Mouse (Mus musculus) lung, adult 2 months (tissue): ENCODE measurements around the gene Mboat2.

Experiments
- CTCF ChIP-seq: fragments of 200-500 bp; IDR thresholded peaks from 2 replicates; pipeline ENCODE4 v1.5.1; 2011; ENCODE audit warnings: mild to moderate bottlenecking, low read length, control low read depth; ENCODE audit not compliant: insufficient read depth
- POLR2A ChIP-seq: fragments of 200-500 bp; IDR thresholded peaks from 2 replicates; pipeline ENCODE4 v1.6.1; 2011; ENCODE audit warnings: low read depth, mild to moderate bottlenecking, control low read depth, low read length, borderline replicate concordance; ENCODE audit errors: extremely low read depth

DNA sequence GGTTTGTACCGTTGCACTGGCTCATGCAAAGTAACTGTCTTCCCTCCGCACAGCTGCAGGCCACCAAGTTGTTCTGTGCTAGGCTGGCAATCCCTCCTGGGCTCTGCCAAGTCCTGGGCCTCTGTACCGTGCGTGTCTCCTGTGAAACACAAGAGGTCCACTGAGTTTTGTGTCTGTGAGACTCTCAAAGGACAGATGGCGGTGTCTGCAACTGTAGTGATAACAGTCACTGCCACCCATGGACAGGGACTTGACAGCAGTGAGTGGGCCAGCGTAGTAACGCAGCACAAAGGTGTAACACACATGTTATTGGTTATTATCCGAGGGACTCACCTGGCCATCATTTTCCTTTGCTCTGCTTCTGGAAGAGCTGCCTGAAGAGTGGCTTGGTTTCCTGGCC lies 108.7 kb downstream of the Mboat2 start:
- TF ChIP-seq CTCF (no peak), POLR2A (no peak)
